Mouse (Mus musculus) neural tube, embryonic 15.5 days (tissue): ENCODE data around the gene Ngf. TPM values are rescaled to one million over a fixed set of nuclear protein-coding genes. Genes with fewer than 3 reads are reported as not detected.

Experiments
- ATAC-seq: fragments of 200-750 bp; cut with Nextera tagmentation; 2 replicates; pipeline ENCODE4 v1.8.0; 2017; ENCODE audit warnings: mild to moderate bottlenecking, moderate TSS enrichment, moderate library complexity; ENCODE audit not compliant: low FRiP score
- H3K27ac ChIP-seq: fragments of 300-500 bp; sonication (generic); replicated peaks from 2 replicates; pipeline ENCODE4 v1.5.1; 2015; ENCODE audit warnings: mild to moderate bottlenecking, inconsistent platforms
- H3K27me3 ChIP-seq: fragments of 300-500 bp; sonication (generic); replicated peaks from 2 replicates; pipeline ENCODE4 v1.6.1; 2015; ENCODE audit warnings: inconsistent platforms
- H3K36me3 ChIP-seq: fragments of 300-500 bp; sonication (generic); 2 replicates; pipeline ENCODE4 v1.6.1; 2015; ENCODE audit warnings: inconsistent platforms
- H3K4me1 ChIP-seq: fragments of 300-500 bp; sonication (generic); 2 replicates; pipeline ENCODE4 v1.6.1; 2015; ENCODE audit warnings: inconsistent platforms
- H3K4me2 ChIP-seq: fragments of 300-500 bp; sonication (generic); 2 replicates; pipeline ENCODE4 v1.6.1; 2015; ENCODE audit warnings: inconsistent platforms, mild to moderate bottlenecking, moderate library complexity
- H3K4me3 ChIP-seq: fragments of 300-500 bp; sonication (generic); replicated peaks from 2 replicates; pipeline ENCODE4 v1.5.1; 2015; ENCODE audit warnings: mild to moderate bottlenecking, inconsistent platforms
- H3K9ac ChIP-seq: fragments of 300-500 bp; sonication (generic); replicated peaks from 2 replicates; pipeline ENCODE4 v1.6.1; 2015; ENCODE audit warnings: mild to moderate bottlenecking, inconsistent platforms
- H3K9me3 ChIP-seq: fragments of 300-500 bp; sonication (generic); replicated peaks from 2 replicates; pipeline ENCODE4 v1.6.1; 2016; ENCODE audit warnings: inconsistent platforms
- WGBS: fragments of 180-500 bp; shearing (Covaris S2); methylation state at CpG from one replicate; pipeline ENCODE4 v1.1.7; 2015; ENCODE audit warnings: mixed read lengths; 5-methylcytosine and 5-hydroxymethylcytosine counted together
- polyA plus RNA-seq: library from polyadenylated mRNA; unstranded; fragments of >200 nt; fragmentation: Nextera tagmentation; extraction: Ambion mirVana; gene quantifications from 2 replicates; pipeline ENCODE4 v1.2.1, GENCODE M21; 2015

The Ngf gene
- polyA plus RNA-seq, 1 experiment from 2014 or later = 1.1 TPM

GRCm38 (mm10) chr3:102474275-102475155, 4.8 kb downstream of the Ngf start:
- no peak overlapping the region for H3K27ac ChIP-seq
- no peak overlapping the region for H3K4me3 ChIP-seq
- no peaks in the 10 kb centered on the region for H3K36me3 ChIP-seq
- no peak for ATAC-seq
- no peak overlapping the region for H3K9ac ChIP-seq
- no peaks in the 10 kb centered on the region for H3K9me3 ChIP-seq
- no peak overlapping the region for H3K4me2 ChIP-seq
- peaks cover 9% of the 10 kb centered on the region for H3K4me1 ChIP-seq
- H3K27me3 ChIP-seq = peaks cover 23% of the 10 kb centered on the region
- WGBS = 80% methylated on average over 15 of the region's 15 CpGs

GRCm38 (mm10) chr3:102477917-102478694, 8.4 kb downstream of the Ngf start:
- Histone ChIP-seq H3K4me2 (no peak overlapping the region), H3K36me3 (no peaks in the 10 kb centered on the region), H3K9ac (no peak overlapping the region), H3K27ac (no peak overlapping the region), H3K9me3 (no peaks in the 10 kb centered on the region), H3K4me3 (no peak overlapping the region), H3K4me1 (no peaks in the 10 kb centered on the region), H3K27me3 (no peaks in the 10 kb centered on the region)
- no peak for ATAC-seq
- WGBS = 90% methylated on average over 12 of the region's 12 CpGs

- H3K4me1 ChIP-seq = 0 out of 2 replicates have a peak, but pooled peaks cover 2% of the 10 kb centered on the region
- ATAC-seq = no peak
- no peaks in the 10 kb centered on the region for H3K9me3 ChIP-seq
- no peaks in the 10 kb centered on the region for H3K36me3 ChIP-seq
- 77% methylated on average over 14 of the region's 14 CpGs for WGBS
- H3K27ac ChIP-seq = no peak overlapping the region
- no peaks in the 10 kb centered on the region for H3K27me3 ChIP-seq
- H3K4me2 ChIP-seq = no peak overlapping the region
- no peak overlapping the region for H3K4me3 ChIP-seq
- H3K9ac ChIP-seq = no peak overlapping the region
These were observed 20.8 kb downstream of the Ngf start for GRCm38 (mm10) chr3:102490393-102491123.

- ATAC-seq = no peak
- 86% methylated on average over 7 of the region's 7 CpGs for WGBS
- no peak overlapping the region for H3K4me2 ChIP-seq
- no peak overlapping the region for H3K4me3 ChIP-seq
- H3K27me3 ChIP-seq = no peaks in the 10 kb centered on the region
- 0 out of 2 replicates have a peak, but pooled peaks cover 2% of the 10 kb centered on the region for H3K4me1 ChIP-seq
- H3K36me3 ChIP-seq = no peaks in the 10 kb centered on the region
- H3K27ac ChIP-seq = no peak overlapping the region
- no peaks in the 10 kb centered on the region for H3K9me3 ChIP-seq
- no peak overlapping the region for H3K9ac ChIP-seq
These were observed 28.4 kb downstream of the Ngf start for GRCm38 (mm10) chr3:102498113-102498512.

- no peaks in the 10 kb centered on the region for H3K27me3 ChIP-seq
- no peak for ATAC-seq
- H3K4me1 ChIP-seq = 0 out of 2 replicates have a peak, but pooled peaks cover 2% of the 10 kb centered on the region
- no peak overlapping the region for H3K4me3 ChIP-seq
- no peak overlapping the region for H3K9ac ChIP-seq
- no peaks in the 10 kb centered on the region for H3K9me3 ChIP-seq
- 86% methylated on average over 6 of the region's 6 CpGs for WGBS
- no peaks in the 10 kb centered on the region for H3K36me3 ChIP-seq
- H3K27ac ChIP-seq = no peak overlapping the region
- no peak overlapping the region for H3K4me2 ChIP-seq
These were observed 29.2 kb downstream of the Ngf start for GRCm38 (mm10) chr3:102498931-102499330.

- ATAC-seq = no peak
- no peak overlapping the region for H3K4me2 ChIP-seq
- H3K4me1 ChIP-seq = 0 out of 2 replicates have a peak, but pooled peaks cover under 1% of the 10 kb centered on the region
- no peak overlapping the region for H3K4me3 ChIP-seq
- no peaks in the 10 kb centered on the region for H3K27me3 ChIP-seq
- H3K36me3 ChIP-seq = no peaks in the 10 kb centered on the region
- no peaks in the 10 kb centered on the region for H3K9me3 ChIP-seq
- 75% methylated on average over 2 of the region's 2 CpGs for WGBS
- H3K9ac ChIP-seq = no peak overlapping the region
- no peak overlapping the region for H3K27ac ChIP-seq
These were observed 30.3 kb downstream of the Ngf start for GRCm38 (mm10) chr3:102500031-102500430.

- H3K27me3 ChIP-seq = no peaks in the 10 kb centered on the region
- no peak overlapping the region for H3K9ac ChIP-seq
- H3K4me1 ChIP-seq = peaks cover 3% of the 10 kb centered on the region
- H3K36me3 ChIP-seq = no peaks in the 10 kb centered on the region
- ATAC-seq = no peak
- H3K9me3 ChIP-seq = no peaks in the 10 kb centered on the region
- no peak overlapping the region for H3K4me3 ChIP-seq
- H3K4me2 ChIP-seq = no peak overlapping the region
- 74% methylated on average over 4 of the region's 4 CpGs for WGBS
- H3K27ac ChIP-seq = no peak overlapping the region
These were observed 31.5 kb downstream of the Ngf start for GRCm38 (mm10) chr3:102501186-102501585.

GRCm38 (mm10) chr3:102505129-102505528, 35.4 kb downstream of the Ngf start:
- no peak overlapping the region for H3K9ac ChIP-seq
- no peaks in the 10 kb centered on the region for H3K36me3 ChIP-seq
- H3K27me3 ChIP-seq = no peaks in the 10 kb centered on the region
- WGBS = 90% methylated on average over 4 of the region's 4 CpGs
- no peak overlapping the region for H3K27ac ChIP-seq
- no peak overlapping the region for H3K4me2 ChIP-seq
- H3K9me3 ChIP-seq = no peaks in the 10 kb centered on the region
- no peak for ATAC-seq
- H3K4me3 ChIP-seq = no peak overlapping the region
- peaks cover 9% of the 10 kb centered on the region for H3K4me1 ChIP-seq

- Histone ChIP-seq H3K27ac (no peak overlapping the region), H3K4me1 (peaks cover 9% of the 10 kb centered on the region), H3K9ac (no peak overlapping the region), H3K9me3 (no peaks in the 10 kb centered on the region), H3K4me3 (no peak overlapping the region), H3K27me3 (no peaks in the 10 kb centered on the region), H3K4me2 (no peak overlapping the region), H3K36me3 (no peaks in the 10 kb centered on the region)
- 44% methylated on average over 12 of the region's 12 CpGs for WGBS
- no peak for ATAC-seq
These were observed 36.3 kb downstream of the Ngf start for GRCm38 (mm10) chr3:102506061-102506460.

GRCm38 (mm10) chr3:102507666-102508260, 38.0 kb downstream of the Ngf start:
- no peak for ATAC-seq
- Histone ChIP-seq H3K4me2 (no peak overlapping the region), H3K27me3 (no peaks in the 10 kb centered on the region; the same call in 1 of the 2 replicates), H3K36me3 (no peaks in the 10 kb centered on the region), H3K4me1 (peaks cover 9% of the 10 kb centered on the region), H3K9ac (no peak overlapping the region), H3K27ac (no peak overlapping the region), H3K9me3 (no peaks in the 10 kb centered on the region), H3K4me3 (no peak overlapping the region)
- 58% methylated on average over 8 of the region's 8 CpGs for WGBS

- Histone ChIP-seq H3K4me3 (no peak overlapping the region), H3K36me3 (no peaks in the 10 kb centered on the region), H3K27ac (no peak overlapping the region), H3K9ac (no peak overlapping the region), H3K4me1 (peaks cover 9% of the 10 kb centered on the region), H3K27me3 (no peaks in the 10 kb centered on the region; the same call in 1 of the 2 replicates), H3K4me2 (peak overlapping the region; percentile 9; the same call in 1 of the 2 replicates), H3K9me3 (no peaks in the 10 kb centered on the region)
- ATAC-seq = peak; percentile 28; the same call in 1 of the 2 replicates
- WGBS = 6% methylated on average over 9 of the region's 9 CpGs
These were observed 38.7 kb downstream of the Ngf start for GRCm38 (mm10) chr3:102508455-102508854.
